Mouse (Mus musculus): ENCODE measurements at regions not wholly inside any gene's neighbourhood (a gene's known extent, or its start where the extent isn't known, plus 50 kb on each side); places are given as distances from the start of the nearest gene placed in this dataset.
"Not testable (repeated sequence)": the region's sequence is repeated elsewhere in the genome, so short reads cannot be mapped to it uniquely, and the experiment has no call there.

DNA sequence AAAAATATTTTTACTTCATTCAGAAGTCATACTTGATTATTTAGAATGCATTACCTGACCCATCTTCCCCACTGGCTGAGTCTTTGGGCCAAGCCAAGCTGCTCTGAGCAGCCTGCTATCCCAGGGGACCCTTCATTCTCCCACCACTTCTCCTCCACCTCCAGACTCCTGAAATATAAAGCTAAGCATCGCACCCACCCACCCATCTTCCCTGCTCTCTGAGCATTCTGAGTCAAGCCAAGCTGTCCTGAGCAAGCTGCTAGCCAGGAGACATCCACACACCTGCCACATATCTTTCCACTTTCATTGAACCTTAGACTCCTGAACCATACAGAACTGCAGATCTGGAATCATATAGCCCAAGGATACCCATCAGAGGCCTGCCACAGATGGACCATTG, 1456.2 kb upstream of the Adam24 start:
- no peak for DNase-seq (ENCODE audit: low spot score)

DNA sequence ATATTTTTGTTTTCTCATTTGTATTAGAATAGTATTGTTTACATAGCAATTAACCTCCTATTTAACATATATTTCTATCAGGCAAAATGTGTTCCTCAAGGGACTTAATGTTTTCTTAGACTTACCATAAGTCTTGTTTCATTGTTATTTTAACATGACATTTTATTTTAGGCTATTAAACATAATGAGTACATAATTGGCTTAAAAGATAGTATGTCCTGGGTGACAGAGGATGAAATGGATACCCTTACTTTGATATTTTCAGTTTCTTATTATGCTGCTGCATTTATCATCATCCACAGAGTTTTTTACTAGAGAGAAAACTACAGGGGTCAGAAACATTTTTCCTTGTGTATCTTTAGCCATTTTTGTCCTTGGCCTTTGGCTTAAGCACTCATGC, 1447.6 kb upstream of the Adam24 start:
- DNase-seq (ENCODE audit: low spot score), result no peak

DNA sequence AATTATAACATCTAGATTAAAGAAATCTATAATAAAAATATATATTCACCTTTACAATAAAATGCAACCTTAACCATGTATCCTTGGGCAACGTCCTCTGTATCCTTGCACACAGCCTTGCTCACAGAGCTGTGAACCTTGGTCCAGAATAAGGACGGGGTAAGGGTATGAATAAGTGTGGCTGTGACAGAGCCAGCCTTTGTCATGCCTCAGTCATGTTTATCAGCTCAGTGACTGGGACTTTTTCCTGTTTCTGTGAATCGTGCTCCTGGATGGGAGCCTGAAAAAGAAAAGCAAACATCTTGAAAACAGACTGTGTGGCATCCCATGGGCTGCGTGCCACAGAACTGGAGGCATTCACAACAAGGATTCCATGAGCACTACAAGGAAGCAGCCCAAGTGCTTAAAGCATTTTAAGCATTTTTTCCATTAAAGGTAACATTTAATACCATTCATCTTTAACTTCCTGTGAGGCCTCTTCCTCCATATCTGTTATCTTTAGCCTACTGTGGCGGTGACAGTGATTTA, 1405.8 kb upstream of the Adam24 start:
- DNase-seq (ENCODE audit: low spot score), result peak; percentile 41

DNA sequence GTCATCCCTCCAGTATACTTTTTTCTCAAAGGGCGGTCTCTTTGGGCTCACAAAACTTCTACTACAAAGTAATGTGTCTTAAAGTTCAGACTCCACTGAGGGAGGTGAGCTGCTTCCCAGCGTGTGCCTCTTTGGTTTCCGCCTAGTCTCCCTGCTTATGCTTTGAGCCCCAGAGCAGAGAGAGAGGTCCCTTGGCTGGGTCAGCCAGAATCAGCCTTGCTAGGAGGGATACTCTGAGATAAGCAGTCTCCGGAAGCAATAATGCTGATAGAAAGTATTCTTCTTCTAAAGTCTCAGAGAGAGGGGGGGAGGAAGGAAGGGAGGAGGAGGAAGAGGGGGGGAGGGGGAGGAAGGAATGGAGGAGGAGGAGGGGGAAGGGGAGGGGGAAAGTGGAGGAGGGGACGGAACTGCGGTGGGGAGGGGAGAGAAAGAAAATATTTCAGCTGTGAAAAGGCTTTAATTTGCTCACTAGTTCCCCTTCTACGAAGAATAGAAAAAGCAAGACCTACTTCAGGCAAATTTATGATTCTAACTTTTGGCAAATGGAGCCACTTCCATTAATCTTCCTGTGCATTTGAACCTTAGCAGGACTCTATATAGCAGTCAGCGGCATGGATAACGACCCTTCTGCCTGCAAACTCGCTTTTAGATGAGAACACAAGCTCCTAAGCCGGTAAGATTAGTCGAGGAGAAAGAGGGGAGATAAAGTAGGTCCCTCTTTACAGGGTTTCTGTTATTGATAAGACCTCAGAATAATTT, 1377.2 kb upstream of the Adam24 start:
- no peak for DNase-seq (ENCODE audit: low spot score)

DNA sequence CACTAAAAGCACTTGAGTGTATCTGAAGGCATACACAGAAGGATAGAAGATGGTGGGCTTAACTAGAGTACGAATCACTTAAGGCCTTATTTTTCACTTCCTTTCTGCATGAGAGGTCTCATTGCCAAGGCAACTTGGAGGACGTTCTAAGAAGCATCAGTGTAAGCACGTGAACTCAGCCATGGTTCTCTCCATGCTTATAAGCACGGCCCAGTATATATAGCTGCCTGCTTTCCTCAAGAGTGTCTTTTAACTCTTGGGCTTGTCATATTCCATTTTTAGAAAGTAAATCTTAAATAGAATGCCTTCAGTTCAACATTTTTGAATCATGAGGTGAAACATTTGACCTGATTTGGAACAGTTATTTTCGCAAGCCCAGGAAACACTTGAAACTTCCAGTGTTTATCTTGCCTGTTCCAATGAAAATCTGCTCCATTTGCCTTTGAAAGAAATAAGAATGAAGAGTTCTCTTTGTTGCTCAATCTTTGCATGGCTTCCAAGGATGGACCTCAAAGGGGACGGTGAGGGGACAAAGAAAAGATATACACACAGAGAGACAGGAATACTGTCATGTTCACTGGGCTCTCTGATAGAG, 1371.0 kb upstream of the Adam24 start:
- DNase-seq (ENCODE audit: low spot score), result no peak

DNA sequence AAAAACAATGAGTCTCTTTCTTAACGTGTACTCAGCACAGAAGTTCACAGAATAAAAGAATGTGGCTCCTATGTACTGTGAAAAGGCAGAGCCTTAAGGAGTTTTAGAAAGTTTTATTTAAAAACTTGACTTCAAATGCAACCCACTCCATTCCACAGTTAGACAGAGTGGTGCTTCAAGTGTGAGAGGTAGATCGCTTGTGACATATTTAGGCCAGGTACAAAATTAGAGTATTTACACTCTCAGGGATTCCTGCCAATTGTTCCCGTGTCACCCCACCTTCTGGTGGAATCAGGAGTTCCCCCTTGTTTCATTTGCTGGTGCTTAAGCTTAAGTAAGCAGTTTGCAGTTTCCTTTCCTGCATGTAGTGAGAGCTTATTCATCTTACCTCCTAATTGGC, 1361.0 kb upstream of the Adam24 start:
- no peak for DNase-seq (ENCODE audit: low spot score)

DNA sequence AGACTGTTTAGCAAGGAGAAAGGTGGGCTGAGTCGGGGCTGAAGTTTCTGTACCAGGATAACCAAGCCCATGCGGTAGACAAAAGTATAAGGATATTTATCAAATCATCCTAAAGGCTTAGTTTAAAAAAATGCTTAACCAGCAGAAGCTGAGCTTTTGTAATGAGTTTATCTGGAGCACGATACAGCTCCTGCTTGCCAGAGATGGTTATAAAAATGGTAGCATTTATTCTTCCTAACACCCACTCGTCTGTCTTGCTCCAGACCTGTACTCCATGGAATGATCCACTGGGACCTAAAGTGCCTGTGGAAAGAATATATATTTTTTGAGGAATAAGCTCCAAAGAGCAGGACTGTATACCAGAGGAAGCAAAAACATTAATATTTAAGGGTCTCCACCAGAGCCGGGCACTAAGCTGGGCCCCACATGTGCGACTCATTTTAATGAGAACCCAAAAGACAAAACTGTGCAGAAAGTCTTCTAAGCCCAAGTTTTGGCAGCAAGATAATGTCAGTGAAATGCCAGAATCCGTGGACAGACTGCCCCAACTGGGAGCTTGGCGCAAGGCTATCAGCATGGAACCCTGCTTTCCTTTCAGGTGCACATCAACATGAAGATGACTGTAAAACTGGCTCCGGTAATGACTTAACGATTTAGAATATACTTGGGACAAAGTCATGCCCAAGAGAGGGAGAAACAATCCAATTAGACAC, 1359.2 kb upstream of the Adam24 start:
- no peak for DNase-seq (ENCODE audit: low spot score)

DNA sequence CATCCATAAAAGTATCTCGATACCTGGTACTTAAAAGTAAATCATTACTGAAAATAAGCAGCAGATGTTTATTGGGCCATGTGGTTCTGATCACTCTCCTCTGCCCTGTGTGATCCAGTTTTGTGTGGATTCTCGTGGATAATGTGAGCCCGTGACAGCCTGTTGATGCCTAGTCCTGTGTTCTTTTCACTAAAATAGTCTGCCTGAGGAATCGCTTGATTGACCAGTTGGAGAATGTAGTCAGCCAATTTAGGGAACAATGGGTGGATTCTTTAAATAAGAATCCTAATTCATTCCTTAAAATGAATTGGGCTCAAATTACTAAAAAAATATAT, 1358.7 kb upstream of the Adam24 start:
- no peak for DNase-seq (ENCODE audit: low spot score)

DNA sequence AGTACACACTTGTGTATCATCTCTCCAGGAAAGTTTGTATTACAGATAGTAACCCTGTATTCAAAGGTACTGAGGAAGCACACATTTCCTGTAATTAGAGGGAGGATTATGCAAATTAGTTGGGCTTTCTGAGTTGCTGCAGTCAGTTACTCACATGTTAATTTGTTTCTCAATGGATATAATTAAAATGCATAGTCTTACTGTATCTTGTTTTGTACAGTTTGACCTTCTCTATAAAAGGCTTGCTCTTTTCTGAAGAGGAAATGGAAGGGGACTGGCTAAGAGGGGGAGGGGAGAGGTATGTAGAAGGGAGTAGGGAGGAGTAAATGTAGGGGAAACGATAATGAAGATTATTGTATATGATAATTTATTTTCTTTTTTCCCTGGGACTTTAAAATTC, 1345.5 kb upstream of the Adam24 start:
- DNase-seq (ENCODE audit: low spot score), result no peak

DNA sequence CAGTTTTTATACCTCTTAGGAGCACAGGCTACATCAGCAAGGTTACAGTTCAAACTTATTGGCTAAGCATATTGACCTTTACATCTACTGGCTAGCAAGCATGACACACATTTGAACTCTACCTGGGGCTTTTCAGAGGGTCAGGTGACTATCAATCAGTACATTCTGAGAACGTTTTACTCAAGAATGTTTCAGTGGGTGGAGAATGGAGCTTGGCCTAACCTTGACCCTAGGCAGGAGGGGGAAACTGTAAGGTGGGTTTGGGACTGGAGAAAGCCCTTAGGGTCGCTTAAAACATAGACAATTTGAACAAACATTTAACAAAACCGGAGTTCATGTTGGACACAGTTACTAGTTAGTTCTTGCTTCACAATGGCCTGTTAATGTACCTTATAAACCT, 1330.1 kb upstream of the Adam24 start:
- DNase-seq (ENCODE audit: low spot score), result no peak

DNA sequence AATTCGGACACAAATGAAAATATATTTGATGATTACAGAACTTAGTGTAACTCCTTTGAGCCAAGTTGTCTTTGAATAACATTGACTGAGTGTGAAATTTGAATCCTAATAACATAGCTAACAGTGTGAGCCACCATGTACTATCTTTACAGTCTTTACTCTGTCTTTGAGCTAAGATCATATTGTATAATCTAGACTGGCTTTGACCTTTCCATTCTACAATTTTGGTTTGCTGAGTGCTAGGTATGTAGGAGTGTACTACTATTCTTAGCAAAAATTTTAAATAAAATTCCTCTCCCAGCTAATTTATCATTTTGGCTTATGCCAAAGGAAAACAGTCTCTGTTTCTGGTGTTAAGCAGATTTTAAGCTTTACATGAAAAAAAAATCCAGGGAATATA, 1328.4 kb upstream of the Adam24 start:
- DNase-seq (ENCODE audit: low spot score), result no peak

DNA sequence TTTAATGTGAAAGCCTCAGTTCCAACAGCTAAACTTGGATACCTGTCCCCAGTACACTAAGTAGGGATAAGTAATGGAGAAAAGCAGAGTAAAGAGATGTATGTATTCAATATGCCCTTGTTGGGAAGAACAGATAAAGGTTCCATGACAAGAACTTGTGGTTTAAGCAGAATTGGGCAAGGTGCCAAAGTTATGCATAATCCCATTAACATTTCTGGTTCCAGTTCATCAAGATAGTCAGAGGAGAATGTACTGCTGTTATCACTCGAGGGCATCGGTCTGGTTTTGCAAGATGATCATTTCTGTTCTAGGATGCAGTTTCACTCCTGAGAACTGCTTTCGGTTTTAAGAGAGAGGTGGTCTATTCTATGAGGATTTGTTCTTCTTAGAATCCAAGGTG, 1325.9 kb upstream of the Adam24 start:
- DNase-seq (ENCODE audit: low spot score), result no peak

DNA sequence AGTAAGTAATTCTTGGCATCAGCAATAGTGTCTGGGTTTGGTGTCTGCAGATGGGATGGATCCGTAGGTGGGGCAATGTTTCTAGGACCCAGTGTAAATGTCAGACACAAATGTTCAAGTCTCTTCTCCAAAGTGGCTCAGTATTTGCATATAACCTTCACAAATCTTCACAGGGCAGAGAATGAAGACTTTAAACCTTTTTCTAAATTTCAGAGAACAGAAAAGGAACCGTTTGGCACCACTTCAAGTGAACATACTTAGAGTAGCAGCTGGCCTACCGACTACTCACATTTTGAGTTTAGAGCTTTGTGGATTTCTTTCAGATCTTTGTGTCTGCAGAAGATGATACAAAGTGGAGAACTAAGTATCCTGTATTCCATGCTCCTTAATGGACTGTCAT, 1319.5 kb upstream of the Adam24 start:
- peak; percentile 18 for DNase-seq (ENCODE audit: low spot score)

DNA sequence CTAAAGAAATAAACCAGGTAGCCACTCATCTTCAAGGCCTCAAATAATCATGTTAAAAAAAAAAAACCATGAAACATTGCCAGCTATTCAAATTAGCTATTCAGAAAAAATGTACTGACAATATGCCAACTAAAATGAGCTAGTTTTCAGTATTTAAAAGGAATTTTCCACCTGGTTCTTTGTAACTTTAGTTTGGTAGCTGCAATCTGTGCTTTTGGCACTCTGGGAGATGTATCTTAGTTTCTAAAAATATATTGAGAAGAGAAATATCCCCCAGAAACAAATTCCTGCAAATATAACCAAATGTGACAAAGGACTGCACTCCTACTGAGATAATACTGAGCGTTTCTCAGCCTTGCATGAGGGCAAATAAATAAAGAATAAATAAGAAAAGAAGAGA, 1317.8 kb upstream of the Adam24 start:
- DNase-seq (ENCODE audit: low spot score), result peak; percentile 25

DNA sequence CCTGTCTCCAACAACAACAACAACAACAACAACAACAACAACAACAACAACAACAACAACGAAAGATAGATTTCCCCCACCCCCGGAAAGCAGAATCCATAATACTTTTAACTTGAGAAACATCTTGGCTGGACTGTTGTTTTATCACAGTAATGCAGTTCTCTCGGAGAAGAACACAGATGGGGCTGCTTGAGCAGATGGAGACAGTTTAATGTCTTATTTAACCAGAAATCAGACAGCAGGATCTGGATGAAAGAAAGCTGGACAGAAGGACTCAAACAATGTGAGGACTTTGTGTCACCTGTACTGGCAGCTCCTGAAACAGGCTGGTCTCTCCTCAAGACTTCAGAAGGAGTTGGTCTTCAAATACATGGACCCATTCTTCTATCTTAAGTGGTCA, 1317.0 kb upstream of the Adam24 start:
- no peak for DNase-seq (ENCODE audit: low spot score)

DNA sequence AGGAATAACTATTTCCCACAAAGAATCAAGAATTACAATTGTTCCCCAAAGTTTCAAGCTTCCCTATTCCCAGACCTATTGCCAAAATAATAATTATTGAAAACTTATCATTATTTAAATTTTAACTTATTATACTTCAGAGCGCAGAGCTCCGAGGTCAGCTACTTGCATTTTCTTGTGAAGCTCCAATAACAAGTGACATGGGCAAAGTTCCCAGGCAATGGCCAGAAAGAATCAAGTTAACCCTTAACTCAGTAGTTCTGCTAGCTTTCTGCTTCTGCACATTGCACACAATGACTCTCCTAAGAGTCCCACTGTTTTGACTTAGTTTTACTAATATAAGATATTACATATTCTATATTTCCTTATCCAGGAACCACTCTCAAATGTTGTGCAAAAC, 1308.5 kb upstream of the Adam24 start:
- not testable (repeated sequence) for DNase-seq (ENCODE audit: low spot score)

All from layer of hippocampus, adult 9-10 months (tissue).